Mouse (Mus musculus) ZHBTc4 (cell line): Measurements from ENCODE around the gene Top3b.
"Not testable (repeated sequence)": the region's sequence is repeated elsewhere in the genome, so short reads cannot be mapped to it uniquely, and the experiment has no call there.

Experiments
- DNase-seq: peaks from one replicate; pipeline ENCODE4 v3.0.0-alpha.2; 2011; ENCODE audit warnings: low read depth, low spot score

Top3b gene

GRCm38 (mm10) chr16:16870617-16871331 lies at the start of gene Top3b, which contains the start of gene Vpreb1:
TSS of gene Top3b (plus strand) at chr16:16870736.
TSS of gene Vpreb1 (minus strand) at chr16:16870843.
- peak; percentile 98 for DNase-seq

GRCm38 (mm10) chr16:16825476-16825875 lies 45.1 kb upstream of the Top3b start:
- DNase-seq = peak; percentile 68

GRCm38 (mm10) chr16:16826223-16826622 lies 44.3 kb upstream of the Top3b start:
- peak; percentile 31 for DNase-seq

- peak; percentile 85 for DNase-seq
Measured at GRCm38 (mm10) chr16:16828757-16829615, 41.5 kb upstream of the Top3b start, which contains the start of gene Spag6l. TSS of gene Spag6l (minus strand) at chr16:16829456.

GRCm38 (mm10) chr16:16829671-16830070 lies 40.9 kb upstream of the Top3b start:
- DNase-seq = no peak

GRCm38 (mm10) chr16:16849196-16849595 lies 21.3 kb upstream of the Top3b start:
- peak; percentile 57 for DNase-seq

- no peak for DNase-seq
Measured at GRCm38 (mm10) chr16:16852411-16852810, 18.1 kb upstream of the Top3b start.

GRCm38 (mm10) chr16:16854836-16855235 lies 15.7 kb upstream of the Top3b start:
- peak; percentile 81 for DNase-seq

GRCm38 (mm10) chr16:16855541-16855940 lies 15.0 kb upstream of the Top3b start:
- DNase-seq = no peak

- not testable (repeated sequence) for DNase-seq
Measured at GRCm38 (mm10) chr16:16856054-16856453, 14.5 kb upstream of the Top3b start.

GRCm38 (mm10) chr16:16856731-16857476 lies 13.6 kb upstream of the Top3b start:
- no peak for DNase-seq

- no peak for DNase-seq
Measured at GRCm38 (mm10) chr16:16862288-16862687, 8.2 kb upstream of the Top3b start.

- DNase-seq = no peak
Measured at GRCm38 (mm10) chr16:16863978-16864377, 6.6 kb upstream of the Top3b start, which contains the start of gene Igll1. TSS of gene Igll1 (minus strand) at chr16:16863985.

- DNase-seq = no peak
Measured at GRCm38 (mm10) chr16:16865217-16865616, 5.3 kb upstream of the Top3b start.

GRCm38 (mm10) chr16:16865696-16866561 lies 4.6 kb upstream of the Top3b start:
- peak; percentile 98 for DNase-seq

- DNase-seq = no peak
Measured at GRCm38 (mm10) chr16:16870241-16870616, 307 bp upstream of the Top3b start.

GRCm38 (mm10) chr16:16879025-16879424 lies 8.5 kb downstream of the Top3b start:
- DNase-seq = no peak

GRCm38 (mm10) chr16:16888341-16888740 lies 17.8 kb downstream of the Top3b start:
- no peak for DNase-seq

- no peak for DNase-seq
Measured at GRCm38 (mm10) chr16:16892366-16892765, 21.8 kb downstream of the Top3b start.

GRCm38 (mm10) chr16:16896015-16896381 lies 25.5 kb downstream of the Top3b start:
- no peak for DNase-seq
